In the genomic region with DNA sequence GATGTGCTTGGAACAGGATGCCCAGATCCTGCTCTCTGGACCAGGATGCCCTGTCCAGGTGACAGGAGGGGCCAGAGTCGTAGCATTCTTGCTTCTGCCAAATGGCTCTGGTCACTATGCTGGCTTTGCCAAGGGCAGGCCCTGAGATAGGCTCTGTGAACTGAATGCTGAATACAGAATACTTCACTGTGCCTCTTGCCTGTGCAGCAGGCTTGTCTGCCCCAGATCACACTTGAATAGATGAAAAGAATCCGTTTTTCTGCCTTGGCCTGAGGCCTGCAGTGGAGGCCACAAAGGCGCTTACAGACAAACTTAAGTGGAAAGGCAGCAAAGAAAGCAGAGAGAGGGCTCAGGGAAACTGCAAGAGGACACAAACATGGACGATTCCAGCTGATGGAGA, we compare ENCODE assay signal across 10 mouse cellular contexts.
DNase-seq lines count a peak whose midpoint lies in the region; ATAC-seq and TF ChIP-seq lines count a peak whose summit lies in the region.
"Had no signal": no experiment of that assay in that cellular context is flagged by ENCODE, and none has a peak within 500 bp of the region (broad histone marks: within the 10 kb centered on the region; RNA-seq: fewer than 3 reads in every experiment).

No protein-coding gene starts in this region.

- H3K27me3 ChIP-seq in hindbrain, embryonic 10.5 days (ENCODE audit: insufficient read depth, poor library complexity, severe bottlenecking) = no peaks in the 10 kb centered on the region
- H3K27me3 ChIP-seq in hindbrain, embryonic 12.5 days = no peaks in the 10 kb centered on the region
- no peaks in the 10 kb centered on the region for H3K27me3 ChIP-seq in forebrain, embryonic 14.5 days (replicated peaks; ENCODE audit: control insufficient read depth, insufficient read depth, low read length)
- no peaks in the 10 kb centered on the region for H3K27me3 ChIP-seq in hindbrain, postnatal 0 days (ENCODE audit: insufficient read depth, low read length)
- H3K27me3 ChIP-seq in midbrain, embryonic 14.5 days (ENCODE audit: control insufficient read depth, insufficient read depth, low read length) = no peaks in the 10 kb centered on the region

- peak overlapping the region; percentile 66; the same call in 1 of the 2 replicates for H3K27ac ChIP-seq in hindbrain, embryonic 10.5 days
- no peak overlapping the region for H3K27ac ChIP-seq in hindbrain, embryonic 12.5 days
- no peak overlapping the region for H3K27ac ChIP-seq in forebrain, embryonic 14.5 days (ENCODE audit: low read depth, low read length)
- H3K27ac ChIP-seq in hindbrain, postnatal 0 days = peak overlapping the region; percentile 75
- H3K27ac ChIP-seq in midbrain, embryonic 14.5 days (replicated peaks; ENCODE audit: low read depth, low read length) = no peak overlapping the region; the same call in 1 of the 2 replicates

- DNase-seq in hindbrain, embryonic 10.5 days (ENCODE audit: low spot score) = no peak
- DNase-seq in forebrain, embryonic 14.5 days (ENCODE audit: low spot score) = peak; percentile 53
- peak; percentile 75 for DNase-seq in hindbrain, postnatal 0 days (ENCODE audit: low spot score)
- DNase-seq in midbrain, embryonic 14.5 days = peak; percentile 55
- DNase-seq in embryo, embryonic 11 days = no peak
- DNase-seq in urinary bladder, adult 2 months (ENCODE audit: low spot score) = no peak
- no peak for DNase-seq in lung, postnatal 36 days
- DNase-seq: gastrocnemius, postnatal 14 days; lung, postnatal 4 days had no signal

- peaks cover 26% of the 10 kb centered on the region for H3K4me1 ChIP-seq in hindbrain, embryonic 10.5 days (replicated peaks)
- H3K4me1 ChIP-seq in hindbrain, embryonic 12.5 days = peaks cover 5% of the 10 kb centered on the region; the same call in 1 of the 2 replicates
- H3K4me1 ChIP-seq in forebrain, embryonic 14.5 days (ENCODE audit: control insufficient read depth, insufficient read depth, low read length) = no peaks in the 10 kb centered on the region
- H3K4me1 ChIP-seq in hindbrain, postnatal 0 days (ENCODE audit: insufficient read depth, low read length) = no peaks in the 10 kb centered on the region
- peaks cover 3% of the 10 kb centered on the region; the same call in 1 of the 2 replicates for H3K4me1 ChIP-seq in midbrain, embryonic 14.5 days (ENCODE audit: control insufficient read depth, insufficient read depth, low read length)

- no peak for ATAC-seq in hindbrain, embryonic 12.5 days (ENCODE audit: low FRiP score)
- ATAC-seq in forebrain, embryonic 14.5 days = 0 out of 2 replicates have a peak, but pooled peaks have one; percentile 29
- ATAC-seq in hindbrain, postnatal 0 days = peak; percentile 89
- ATAC-seq in midbrain, embryonic 14.5 days (ENCODE audit: low FRiP score, low TSS enrichment) = no peak

- whole genome bisulfite sequencing in hindbrain, embryonic 10.5 days = 62% methylated on average over 4 of the region's 4 CpGs
- 59% methylated on average over 4 of the region's 4 CpGs for WGBS in hindbrain, embryonic 12.5 days
- WGBS in forebrain, embryonic 14.5 days = 33% methylated on average over 4 of the region's 4 CpGs
- WGBS in hindbrain, postnatal 0 days = 43% methylated on average over 4 of the region's 4 CpGs
- 34% methylated on average over 4 of the region's 4 CpGs for WGBS in midbrain, embryonic 14.5 days

- TF ChIP-seq CTCF in hindbrain, postnatal 0 days (IDR thresholded peaks at IDR 0.05; ENCODE audit: low read depth) = no peak

- no peak overlapping the region for H3K4me3 ChIP-seq in hindbrain, embryonic 10.5 days
- H3K4me3 ChIP-seq in hindbrain, embryonic 12.5 days = no peak overlapping the region
- no peak overlapping the region for H3K4me3 ChIP-seq in forebrain, embryonic 14.5 days (ENCODE audit: low read depth, low read length)
- H3K4me3 ChIP-seq in hindbrain, postnatal 0 days (ENCODE audit: low read length) = peak overlapping the region; percentile 9
- no peak overlapping the region for H3K4me3 ChIP-seq in midbrain, embryonic 14.5 days (replicated peaks; ENCODE audit: low read depth, low read length)

- no peaks in the 10 kb centered on the region for H3K36me3 ChIP-seq in hindbrain, embryonic 10.5 days
- H3K36me3 ChIP-seq in hindbrain, embryonic 12.5 days = no peaks in the 10 kb centered on the region
- no peaks in the 10 kb centered on the region for H3K36me3 ChIP-seq in forebrain, embryonic 14.5 days (ENCODE audit: control insufficient read depth, insufficient read depth, low read length)
- H3K36me3 ChIP-seq in hindbrain, postnatal 0 days (ENCODE audit: insufficient read depth, low read length) = no peaks in the 10 kb centered on the region
- H3K36me3 ChIP-seq in midbrain, embryonic 14.5 days (ENCODE audit: control insufficient read depth, insufficient read depth, low read length) = no peaks in the 10 kb centered on the region

- H3K4me2 ChIP-seq in hindbrain, embryonic 12.5 days (replicated peaks) = no peak overlapping the region
- no peak overlapping the region for H3K4me2 ChIP-seq in forebrain, embryonic 14.5 days (ENCODE audit: low read length)
- peak overlapping the region; percentile 46 for H3K4me2 ChIP-seq in hindbrain, postnatal 0 days (ENCODE audit: low read depth, low read length)
- no peak overlapping the region for H3K4me2 ChIP-seq in midbrain, embryonic 14.5 days (ENCODE audit: low read length)

- H3K9ac ChIP-seq in hindbrain, embryonic 12.5 days = no peak overlapping the region
- peak overlapping the region; percentile 4; the same call in 1 of the 2 replicates for H3K9ac ChIP-seq in forebrain, embryonic 14.5 days (ENCODE audit: low read length)
- H3K9ac ChIP-seq in hindbrain, postnatal 0 days (replicated peaks; ENCODE audit: low read length) = peak overlapping the region; percentile 18; the same call in 1 of the 2 replicates
- no peak overlapping the region for H3K9ac ChIP-seq in midbrain, embryonic 14.5 days (replicated peaks; ENCODE audit: low read length)

- H3K9me3 ChIP-seq in hindbrain, embryonic 10.5 days = no peaks in the 10 kb centered on the region
- no peaks in the 10 kb centered on the region for H3K9me3 ChIP-seq in hindbrain, embryonic 12.5 days (replicated peaks)
- H3K9me3 ChIP-seq in forebrain, embryonic 14.5 days (replicated peaks; ENCODE audit: control insufficient read depth, low read length) = no peaks in the 10 kb centered on the region
- H3K9me3 ChIP-seq in hindbrain, postnatal 0 days (ENCODE audit: low read length) = no peaks in the 10 kb centered on the region
- no peaks in the 10 kb centered on the region for H3K9me3 ChIP-seq in midbrain, embryonic 14.5 days (ENCODE audit: control insufficient read depth, low read length)

Comparison
In these comparisons a context has a peak if more than half of its experiments do, and no peak if none do; other contexts are left out.
1. DNase-seq: peak in forebrain, embryonic 14.5 days (single experiment), hindbrain, postnatal 0 days (single experiment) and midbrain, embryonic 14.5 days (single experiment); none in hindbrain, embryonic 10.5 days (single experiment), embryo, embryonic 11 days (single experiment), urinary bladder, adult 2 months (single experiment) and lung, postnatal 36 days (single experiment).
2. H3K27ac ChIP-seq: peak in hindbrain, embryonic 10.5 days (single experiment) and hindbrain, postnatal 0 days (single experiment); none in hindbrain, embryonic 12.5 days (single experiment), forebrain, embryonic 14.5 days (single experiment) and midbrain, embryonic 14.5 days (single experiment).
3. ATAC-seq: peak in forebrain, embryonic 14.5 days (single experiment) and hindbrain, postnatal 0 days (single experiment); none in hindbrain, embryonic 12.5 days (single experiment) and midbrain, embryonic 14.5 days (single experiment).
4. H3K9ac ChIP-seq: peak in forebrain, embryonic 14.5 days (single experiment) and hindbrain, postnatal 0 days (single experiment); none in hindbrain, embryonic 12.5 days (single experiment) and midbrain, embryonic 14.5 days (single experiment).